In the genomic region with DNA sequence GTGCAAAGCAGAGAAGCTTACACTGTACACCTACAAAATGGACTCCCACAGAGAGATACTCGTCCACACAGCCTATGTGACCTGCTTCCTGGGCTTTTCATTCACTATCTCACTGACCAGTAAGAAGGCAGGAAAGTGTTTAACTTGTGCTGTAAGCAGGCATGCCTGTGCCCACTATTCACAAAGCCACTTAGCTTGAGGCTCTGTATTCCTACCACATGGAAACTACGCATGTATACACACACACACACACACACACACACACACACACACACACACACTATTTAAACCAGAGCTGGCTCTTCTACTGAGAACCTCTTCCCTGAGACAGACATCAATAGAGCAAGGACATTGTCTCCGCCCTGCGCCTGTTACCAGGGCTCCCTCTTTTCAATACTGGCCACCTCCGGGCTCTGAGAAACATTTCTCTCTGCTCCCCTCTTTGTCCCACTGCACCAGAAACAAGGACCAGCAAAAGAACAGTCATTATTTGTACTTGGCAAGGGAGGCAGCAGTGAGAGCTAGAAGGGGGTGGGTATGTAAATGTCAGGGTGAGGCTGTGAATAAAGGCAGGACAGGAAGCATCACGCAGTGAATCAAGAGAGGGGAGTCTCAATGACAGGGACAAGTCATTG, we compare ENCODE assay signal across 10 mouse cellular contexts.
DNase-seq lines count a peak whose midpoint lies in the region; ATAC-seq lines count a peak whose summit lies in the region.
"Had no signal": no experiment of that assay in that cellular context is flagged by ENCODE, and none has a peak within 500 bp of the region (broad histone marks: within the 10 kb centered on the region; RNA-seq: fewer than 3 reads in every experiment).

No protein-coding gene starts in this region.

- no peaks in the 10 kb centered on the region for H3K9me3 ChIP-seq in hindbrain, embryonic 12.5 days (replicated peaks)
- H3K9me3 ChIP-seq in midbrain, embryonic 11.5 days (ENCODE audit: control insufficient read depth, low read length): no peaks in the 10 kb centered on the region
- no peaks in the 10 kb centered on the region for H3K9me3 ChIP-seq in heart, embryonic 10.5 days
- H3K9me3 ChIP-seq: stomach, embryonic 15.5 days had no signal

- peak; percentile 8 for DNase-seq in right cerebral cortex, adult 18-20 months
- no peak for DNase-seq in right cerebral cortex, postnatal 14 days
- DNase-seq in midbrain, embryonic 11.5 days (ENCODE audit: low spot score, missing footprints): peak; percentile 91
- DNase-seq in kidney, adult 18-20 months: no peak
- DNase-seq in spleen, postnatal 4 days (ENCODE audit: low spot score in 2 of 2): no peak
- DNase-seq in heart, embryonic 10.5 days (ENCODE audit: low spot score): no peak
- no peak for DNase-seq in lung, adult 18-20 months
- DNase-seq: lung, embryonic 14.5 days had no signal

- H3K27ac ChIP-seq in hindbrain, embryonic 12.5 days: peak overlapping the region; percentile 57
- H3K27ac ChIP-seq in midbrain, embryonic 11.5 days (ENCODE audit: low read depth, low read length): peak overlapping the region; percentile 47; the same call in 1 of the 2 replicates
- no peak overlapping the region for H3K27ac ChIP-seq in heart, embryonic 10.5 days
- H3K27ac ChIP-seq: stomach, embryonic 15.5 days had no signal

- peak; percentile 96 for ATAC-seq in hindbrain, embryonic 12.5 days (ENCODE audit: low FRiP score)
- peak; percentile 91 for ATAC-seq in midbrain, embryonic 11.5 days (ENCODE audit: low FRiP score)

- WGBS in hindbrain, embryonic 12.5 days: 26% methylated on average over 6 of the region's 6 CpGs
- WGBS in midbrain, embryonic 11.5 days: 22% methylated on average over 6 of the region's 6 CpGs
- 61% methylated on average over 6 of the region's 6 CpGs for WGBS in heart, embryonic 10.5 days

- no peaks in the 10 kb centered on the region for H3K27me3 ChIP-seq in hindbrain, embryonic 12.5 days
- H3K27me3 ChIP-seq in midbrain, embryonic 11.5 days (ENCODE audit: control insufficient read depth, insufficient read depth, low read length): no peaks in the 10 kb centered on the region
- H3K27me3 ChIP-seq in heart, embryonic 10.5 days (ENCODE audit: insufficient read depth, poor library complexity, severe bottlenecking): no peaks in the 10 kb centered on the region
- H3K27me3 ChIP-seq: stomach, embryonic 15.5 days had no signal

- 0 out of 2 replicates have a peak overlapping the region, but pooled peaks have one; percentile 18 for H3K9ac ChIP-seq in hindbrain, embryonic 12.5 days
- H3K9ac ChIP-seq in midbrain, embryonic 11.5 days (ENCODE audit: low read length): no peak overlapping the region
- H3K9ac ChIP-seq: lung, embryonic 14.5 days; stomach, embryonic 15.5 days had no signal

- H3K36me3 ChIP-seq in hindbrain, embryonic 12.5 days: no peaks in the 10 kb centered on the region
- no peaks in the 10 kb centered on the region for H3K36me3 ChIP-seq in midbrain, embryonic 11.5 days (ENCODE audit: control insufficient read depth, insufficient read depth, low read length)
- H3K36me3 ChIP-seq in heart, embryonic 10.5 days: no peaks in the 10 kb centered on the region
- H3K36me3 ChIP-seq: stomach, embryonic 15.5 days had no signal

- H3K4me3 ChIP-seq in hindbrain, embryonic 12.5 days: no peak overlapping the region
- H3K4me3 ChIP-seq in midbrain, embryonic 11.5 days (ENCODE audit: low read depth, low read length): no peak overlapping the region
- no peak overlapping the region for H3K4me3 ChIP-seq in heart, embryonic 10.5 days
- H3K4me3 ChIP-seq: stomach, embryonic 15.5 days had no signal

- H3K4me2 ChIP-seq in hindbrain, embryonic 12.5 days (replicated peaks): no peak overlapping the region
- no peak overlapping the region for H3K4me2 ChIP-seq in midbrain, embryonic 11.5 days
- H3K4me2 ChIP-seq: lung, embryonic 14.5 days; stomach, embryonic 15.5 days had no signal

- H3K4me1 ChIP-seq in hindbrain, embryonic 12.5 days: peaks cover 11% of the 10 kb centered on the region
- H3K4me1 ChIP-seq in midbrain, embryonic 11.5 days (ENCODE audit: control insufficient read depth, insufficient read depth, low read length): peaks cover 6% of the 10 kb centered on the region
- H3K4me1 ChIP-seq in heart, embryonic 10.5 days: no peaks in the 10 kb centered on the region
- H3K4me1 ChIP-seq: stomach, embryonic 15.5 days had no signal

Comparison
In these comparisons a context has a peak if more than half of its experiments do, and no peak if none do; other contexts are left out.
1. DNase-seq: peak in right cerebral cortex, adult 18-20 months (single experiment) and midbrain, embryonic 11.5 days (single experiment); none in right cerebral cortex, postnatal 14 days (single experiment), kidney, adult 18-20 months (single experiment), spleen, postnatal 4 days (0 of 2), heart, embryonic 10.5 days (single experiment) and lung, adult 18-20 months (0 of 2).